Mouse (Mus musculus) embryonic facial prominence, embryonic 15.5 days (tissue): ENCODE data around the gene Ikzf3. TPM values are rescaled to one million over a fixed set of nuclear protein-coding genes. Genes with fewer than 3 reads are reported as not detected.

Experiments
- ATAC-seq: fragments of 200-750 bp; cut with Nextera tagmentation; 2 replicates; pipeline ENCODE4 v1.8.0; 2017; ENCODE audit warnings: low read depth, moderate TSS enrichment; ENCODE audit not compliant: insufficient number of reproducible peaks, low FRiP score, low TSS enrichment
- H3K27ac ChIP-seq: fragments of 300-500 bp; sonication (generic); replicated peaks from 2 replicates; pipeline ENCODE4 v1.5.1; 2015; ENCODE audit warnings: mild to moderate bottlenecking, inconsistent platforms
- H3K27me3 ChIP-seq: fragments of 300-500 bp; sonication (generic); 2 replicates; pipeline ENCODE4 v1.6.1; 2015; ENCODE audit warnings: inconsistent platforms
- H3K36me3 ChIP-seq: fragments of 300-500 bp; sonication (generic); 2 replicates; pipeline ENCODE4 v1.6.1; 2015; ENCODE audit warnings: mild to moderate bottlenecking, inconsistent platforms
- H3K4me1 ChIP-seq: fragments of 300-500 bp; sonication (generic); 2 replicates; pipeline ENCODE4 v1.6.1; 2015; ENCODE audit warnings: inconsistent platforms
- H3K4me2 ChIP-seq: fragments of 300-500 bp; sonication (generic); replicated peaks from 2 replicates; pipeline ENCODE4 v1.6.1; 2015; ENCODE audit warnings: mild to moderate bottlenecking, inconsistent platforms
- H3K4me3 ChIP-seq: fragments of 300-500 bp; sonication (generic); replicated peaks from 2 replicates; pipeline ENCODE4 v1.5.1; 2015; ENCODE audit warnings: mild to moderate bottlenecking, inconsistent platforms
- H3K9ac ChIP-seq: fragments of 300-500 bp; sonication (generic); 2 replicates; pipeline ENCODE4 v1.6.1; 2015; ENCODE audit warnings: inconsistent platforms
- H3K9me3 ChIP-seq: fragments of 300-500 bp; sonication (generic); replicated peaks from 2 replicates; pipeline ENCODE4 v1.6.1; 2016; ENCODE audit warnings: inconsistent platforms
- WGBS: fragments of 180-500 bp; shearing (Covaris S2); methylation state at CpG from one replicate; pipeline ENCODE4 v1.1.7; 2015; 5-methylcytosine and 5-hydroxymethylcytosine counted together
- polyA plus RNA-seq: library from polyadenylated mRNA; unstranded; fragments of >200 nt; fragmentation: Nextera tagmentation; extraction: Ambion mirVana; gene quantifications from 2 replicates; pipeline ENCODE4 v1.2.1, GENCODE M21; 2015

Ikzf3 gene
- polyA plus RNA-seq, 1 experiment from 2014 or later, result 0.67 TPM

DNA sequence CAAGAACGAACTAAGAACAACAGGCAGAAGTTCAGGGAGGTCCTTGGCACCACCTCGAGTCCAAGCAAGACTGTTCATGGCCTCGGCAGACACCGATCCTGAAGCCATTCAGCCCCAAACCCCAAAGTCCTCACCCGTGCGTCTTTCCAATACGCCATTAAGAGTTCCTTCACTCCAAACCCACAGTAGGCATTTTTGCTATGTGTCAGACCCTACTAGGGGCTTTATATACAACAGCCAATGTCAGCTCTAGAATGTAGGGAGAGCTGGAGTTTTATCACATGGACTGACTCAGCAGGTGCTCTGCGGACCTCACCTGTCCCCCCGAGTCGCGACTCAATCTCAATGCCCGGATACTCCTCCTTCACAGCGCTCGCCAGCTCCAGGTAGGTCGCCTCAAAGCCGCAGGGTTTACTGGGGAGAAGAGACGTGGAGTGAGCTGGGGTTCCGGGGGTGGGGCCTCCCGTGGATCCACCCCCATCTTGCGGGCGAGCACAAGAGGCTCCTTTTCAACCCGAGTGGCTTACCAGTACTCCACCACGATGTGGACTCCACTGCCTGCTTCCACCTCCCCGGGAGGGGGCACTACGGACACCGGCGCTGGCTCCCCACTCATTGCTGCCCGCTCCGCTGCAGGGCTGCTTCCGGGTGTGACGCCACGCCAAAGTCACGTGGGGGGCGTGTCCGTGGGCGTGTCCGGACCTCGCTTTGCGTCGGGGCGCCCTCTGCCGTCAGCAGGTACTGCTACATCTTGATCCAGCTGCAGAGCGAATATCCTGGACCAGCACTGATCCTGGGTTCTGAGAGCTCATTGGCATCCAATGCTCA is 107.3 kb downstream of the Ikzf3 start, which contains the start of gene Mien1:
Gene Mien1, minus strand, starts transcription at position 661 of the 828 bp plus-strand sequence.
- Histone ChIP-seq H3K4me2 (peak within 1 kb of the TSS; percentile 82), H3K4me3 (peak within 1 kb of the TSS; percentile 80)

DNA sequence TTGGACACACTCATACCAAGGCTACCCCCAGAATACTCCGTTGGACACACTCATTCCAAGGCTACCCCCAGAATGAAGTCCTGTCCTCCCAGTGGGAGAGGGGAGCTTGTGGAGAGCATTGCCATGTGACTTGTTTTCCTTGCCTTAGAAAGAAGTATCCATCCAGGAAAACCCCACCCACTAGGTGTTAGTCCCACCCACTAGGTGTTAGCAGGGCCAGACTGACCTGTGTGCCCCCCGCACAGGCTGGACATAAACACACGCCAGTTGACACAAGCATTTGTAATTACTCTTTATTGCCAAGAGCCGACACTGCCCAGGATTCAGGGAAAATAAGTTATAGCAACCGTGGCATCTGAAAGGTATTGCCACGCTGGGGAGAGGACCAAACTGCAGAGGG is 108.4 kb downstream of the Ikzf3 start:
- Histone ChIP-seq H3K27ac (no peak overlapping the region), H3K4me2 (peak overlapping the region; percentile 82), H3K9ac (no peak overlapping the region), H3K4me3 (no peak overlapping the region), H3K9me3 (no peaks in the 10 kb centered on the region), H3K36me3 (peaks cover 42% of the 10 kb centered on the region), H3K4me1 (peaks cover 9% of the 10 kb centered on the region), H3K27me3 (no peaks in the 10 kb centered on the region)
- no peak for ATAC-seq
- 85% methylated on average over 6 of the region's 6 CpGs for WGBS

More for the DNA sequence above, 107.3 kb downstream of the Ikzf3 start, which contains the start of gene Mien1:
- Histone ChIP-seq H3K9me3 (no peaks in the 10 kb centered on the region), H3K36me3 (peaks cover 33% of the 10 kb centered on the region), H3K9ac (peak within 1 kb of the TSS; percentile 50), H3K27me3 (no peaks in the 10 kb centered on the region), H3K27ac (peak within 1 kb of the TSS; percentile 84), H3K4me1 (peaks cover 9% of the 10 kb centered on the region)
- ATAC-seq, result peak; percentile 90
- 1% methylated on average over 43 of the region's 43 CpGs for WGBS

DNA sequence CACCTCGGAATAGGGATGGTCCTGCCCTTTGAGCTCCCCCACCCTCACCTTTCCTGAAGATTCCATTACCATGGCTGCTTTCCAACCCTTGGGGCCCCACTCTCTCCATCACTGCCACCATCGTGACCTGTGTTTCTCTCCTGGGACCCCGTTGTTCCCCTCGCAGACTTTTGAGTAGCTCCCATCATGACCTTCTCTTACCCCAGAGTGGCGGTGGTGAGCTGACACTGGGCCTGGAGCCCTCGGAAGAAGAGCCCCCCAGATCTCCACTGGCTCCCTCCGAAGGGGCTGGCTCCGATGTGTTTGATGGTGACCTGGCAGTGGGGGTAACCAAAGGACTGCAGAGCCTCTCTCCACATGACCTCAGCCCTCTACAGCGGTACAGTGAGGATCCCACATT is 110.1 kb downstream of the Ikzf3 start:
- no peak for ATAC-seq
- 87% methylated on average over 9 of the region's 9 CpGs for WGBS
- peaks cover 58% of the 10 kb centered on the region for H3K36me3 ChIP-seq

DNA sequence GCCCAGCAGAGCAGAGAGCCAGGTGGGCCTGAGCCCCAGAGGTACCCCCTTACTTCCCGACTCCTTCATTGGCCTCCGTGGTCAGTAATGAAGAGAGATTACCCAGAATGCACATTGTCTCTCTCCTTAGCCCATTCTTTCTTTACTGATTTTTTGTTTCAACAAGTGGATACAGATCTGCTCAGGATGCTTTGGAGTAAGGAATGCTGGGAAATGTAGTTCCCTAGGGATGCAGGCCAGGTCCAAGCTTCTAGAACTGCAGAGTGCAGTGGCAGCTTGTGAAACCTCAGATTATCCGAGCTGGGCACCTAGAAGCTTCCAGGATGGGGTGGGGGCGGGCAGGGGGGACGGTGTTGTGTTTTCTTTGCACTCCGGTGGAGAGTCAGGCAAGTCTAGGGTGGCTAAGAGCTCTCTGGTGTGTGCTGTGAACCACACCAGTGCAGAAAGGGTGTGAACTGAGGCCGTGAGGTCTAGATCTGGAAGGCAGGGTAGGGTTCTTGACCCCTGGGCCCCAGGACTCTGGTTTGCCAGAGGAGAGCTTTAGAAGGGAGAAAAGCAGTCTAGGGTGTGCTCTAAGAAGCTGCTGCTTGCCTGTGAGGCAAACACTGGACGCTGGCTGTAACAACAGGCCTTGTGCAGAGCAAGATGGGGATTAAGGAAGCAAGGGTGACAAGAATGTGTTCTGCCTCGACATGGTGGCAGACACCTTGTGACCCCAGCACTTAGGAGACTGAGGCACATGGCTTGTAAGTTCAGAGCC is 113.9 kb downstream of the Ikzf3 start:
- WGBS, result 78% methylated on average over 9 of the region's 9 CpGs
- no peak overlapping the region for H3K27ac ChIP-seq
- H3K9me3 ChIP-seq, result no peaks in the 10 kb centered on the region
- no peaks in the 10 kb centered on the region for H3K27me3 ChIP-seq
- H3K9ac ChIP-seq, result no peak overlapping the region
- no peaks in the 10 kb centered on the region for H3K4me1 ChIP-seq
- H3K4me3 ChIP-seq, result no peak overlapping the region
- no peak overlapping the region for H3K4me2 ChIP-seq
- peaks cover 93% of the 10 kb centered on the region for H3K36me3 ChIP-seq
- ATAC-seq, result no peak

More for the DNA sequence above, 110.1 kb downstream of the Ikzf3 start:
- Histone ChIP-seq H3K27ac (no peak overlapping the region), H3K27me3 (no peaks in the 10 kb centered on the region), H3K9me3 (no peaks in the 10 kb centered on the region), H3K4me3 (no peak overlapping the region), H3K4me1 (peaks cover 9% of the 10 kb centered on the region), H3K9ac (no peak overlapping the region), H3K4me2 (no peak overlapping the region)

GRCm38 (mm10) chr11:98428436-98428835 is 117.4 kb downstream of the Ikzf3 start:
- H3K36me3 ChIP-seq, result peaks cover 93% of the 10 kb centered on the region
- H3K9ac ChIP-seq, result no peak overlapping the region
- no peaks in the 10 kb centered on the region for H3K27me3 ChIP-seq
- peak overlapping the region; percentile 63 for H3K27ac ChIP-seq
- 71% methylated on average over 5 of the region's 5 CpGs for WGBS
- no peak for ATAC-seq
- H3K4me2 ChIP-seq, result no peak overlapping the region
- no peaks in the 10 kb centered on the region for H3K9me3 ChIP-seq
- no peaks in the 10 kb centered on the region for H3K4me1 ChIP-seq
- H3K4me3 ChIP-seq, result no peak overlapping the region

GRCm38 (mm10) chr11:98426592-98426991 is 119.2 kb downstream of the Ikzf3 start:
- Histone ChIP-seq H3K4me1 (no peaks in the 10 kb centered on the region), H3K27me3 (no peaks in the 10 kb centered on the region), H3K36me3 (peaks cover 96% of the 10 kb centered on the region), H3K9ac (no peak overlapping the region), H3K27ac (no peak overlapping the region), H3K9me3 (no peaks in the 10 kb centered on the region), H3K4me2 (no peak overlapping the region), H3K4me3 (no peak overlapping the region)
- WGBS, result 94% methylated on average over 7 of the region's 7 CpGs
- ATAC-seq, result no peak

DNA sequence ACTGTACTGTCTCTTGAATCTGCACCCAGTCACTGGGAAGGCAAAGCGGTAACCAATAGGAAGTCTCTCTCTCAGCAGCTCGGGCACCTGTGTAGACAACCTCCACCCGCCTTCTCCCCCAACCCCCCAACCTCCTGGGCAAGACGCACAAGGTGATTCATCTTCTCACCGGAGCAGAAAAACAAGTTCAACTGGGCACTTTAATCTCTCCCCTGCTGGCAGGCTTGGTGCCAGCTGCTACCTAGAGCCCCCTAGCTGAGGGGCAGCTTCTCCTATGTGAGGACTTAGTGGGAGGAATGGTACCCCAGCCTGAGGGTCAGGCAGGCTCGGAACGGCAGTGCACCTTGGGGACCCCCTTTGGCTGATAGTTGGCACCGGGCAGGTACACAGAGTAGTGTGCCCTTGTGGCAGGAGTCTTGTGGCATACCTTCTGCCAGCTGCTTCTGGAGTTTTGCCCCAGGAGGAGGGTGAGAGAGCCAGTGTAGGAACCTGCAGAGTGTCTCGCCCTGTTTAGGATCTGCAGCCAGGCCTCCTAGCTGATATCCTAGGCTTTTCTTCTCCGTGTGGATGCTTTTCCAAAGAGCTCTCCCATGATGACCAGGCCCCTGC is 126.8 kb downstream of the Ikzf3 start:
- no peak overlapping the region for H3K4me3 ChIP-seq
- WGBS, result 72% methylated on average over 10 of the region's 10 CpGs
- no peaks in the 10 kb centered on the region for H3K27me3 ChIP-seq
- no peak for ATAC-seq
- H3K36me3 ChIP-seq, result peaks cover 53% of the 10 kb centered on the region
- H3K9me3 ChIP-seq, result no peaks in the 10 kb centered on the region
- H3K4me1 ChIP-seq, result peaks cover 42% of the 10 kb centered on the region
- peak overlapping the region; percentile 79 for H3K27ac ChIP-seq
- peak overlapping the region; percentile 24; the same call in 1 of the 2 replicates for H3K4me2 ChIP-seq
- no peak overlapping the region for H3K9ac ChIP-seq

GRCm38 (mm10) chr11:98418273-98418672 is 127.6 kb downstream of the Ikzf3 start:
- H3K4me3 ChIP-seq, result no peak overlapping the region; the same call in 1 of the 2 replicates
- H3K4me1 ChIP-seq, result peaks cover 49% of the 10 kb centered on the region
- peak; percentile 55 for ATAC-seq
- no peaks in the 10 kb centered on the region for H3K9me3 ChIP-seq
- H3K4me2 ChIP-seq, result no peak overlapping the region
- WGBS, result 47% methylated on average over 5 of the region's 6 CpGs
- no peak overlapping the region for H3K9ac ChIP-seq
- peak overlapping the region; percentile 79 for H3K27ac ChIP-seq
- no peaks in the 10 kb centered on the region for H3K27me3 ChIP-seq
- H3K36me3 ChIP-seq, result peaks cover 45% of the 10 kb centered on the region

- H3K4me3 ChIP-seq, result no peak overlapping the region
- no peaks in the 10 kb centered on the region for H3K27me3 ChIP-seq
- no peak overlapping the region for H3K4me2 ChIP-seq
- 0 out of 2 replicates have a peak overlapping the region, but pooled peaks have one; percentile 39 for H3K27ac ChIP-seq
- no peak overlapping the region for H3K9ac ChIP-seq
- WGBS, result 81% methylated on average over 1 of the region's 1 CpGs
- no peak for ATAC-seq
- peaks cover 49% of the 10 kb centered on the region for H3K4me1 ChIP-seq
- peaks cover 33% of the 10 kb centered on the region; the same call in 1 of the 2 replicates for H3K36me3 ChIP-seq
- H3K9me3 ChIP-seq, result no peaks in the 10 kb centered on the region
Observed at GRCm38 (mm10) chr11:98417074-98417473, 128.8 kb downstream of the Ikzf3 start.
